Mouse (Mus musculus): ENCODE data around the gene Olfr1191-ps1. TPM values are rescaled to one million over a fixed set of nuclear protein-coding genes. Genes with fewer than 3 reads are reported as not detected.
"Not testable (repeated sequence)": the region's sequence is repeated elsewhere in the genome, so short reads cannot be mapped to it uniquely, and the experiment has no call there.

Gene Olfr1191-ps1
- total RNA-seq (2021), result not detected
- long read RNA-seq, experiment 1, result 0 reads
- long read RNA-seq, experiment 2, result 0 reads

DNA sequence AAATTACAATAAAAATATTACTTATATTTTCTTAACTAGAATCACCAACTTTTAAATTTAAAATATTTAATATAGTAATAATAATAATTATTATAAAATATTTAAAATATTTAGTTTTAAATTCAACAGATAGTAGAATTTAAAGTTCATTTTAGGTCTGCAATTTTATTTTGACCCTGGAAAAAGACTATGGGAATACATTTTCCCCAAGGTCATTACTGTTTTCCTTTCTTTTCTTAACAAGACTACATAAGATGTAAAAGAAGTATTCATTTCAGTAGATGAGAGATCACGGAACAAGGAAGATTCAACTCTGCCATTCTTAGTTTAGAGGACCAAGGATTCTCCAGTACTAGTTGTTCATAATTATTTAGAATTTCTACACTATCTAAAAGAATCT, at the start of gene Olfr1191-ps1:
Gene Olfr1191-ps1 (plus strand): TSS at position 301 of the 400 bp plus-strand sequence.
- DNase-seq (ENCODE audit: low spot score in 2 of 2), result not testable (repeated sequence)

GRCm38 (mm10) chr2:88648209-88648608, 7.9 kb downstream of the Olfr1191-ps1 start, which contains the start of gene Olfr1192-ps1:
Olfr1192-ps1 (plus strand) TSS chr2:88648509.
- no peak for DNase-seq (ENCODE audit: low spot score in 2 of 2)

- not testable (repeated sequence) for DNase-seq (ENCODE audit: low spot score in 2 of 2)
Observed at GRCm38 (mm10) chr2:88675328-88675727, 35.0 kb downstream of the Olfr1191-ps1 start, which contains the start of gene Olfr1193. Olfr1193 (plus strand) TSS chr2:88675628.

- no peak for DNase-seq (ENCODE audit: low spot score in 2 of 2)
Observed at GRCm38 (mm10) chr2:88689087-88689486, 48.7 kb downstream of the Olfr1191-ps1 start, which contains the start of gene Olfr1195. Olfr1195 (minus strand) TSS chr2:88689187.

Other genes starting within 250 kb of the Olfr1191-ps1 start
- not detected for gene Olfr1179, start 234.1 kb upstream of the Olfr1191-ps1 start, total RNA-seq (2021)
- not detected for gene Olfr1180, start 221.4 kb upstream of the Olfr1191-ps1 start, total RNA-seq (2021)
- gene Olfr1181, start 214.4 kb upstream of the Olfr1191-ps1 start, total RNA-seq (2021), result not detected
- not detected for gene Gm13757, start 191.4 kb upstream of the Olfr1191-ps1 start, total RNA-seq (2021)
- gene Olfr1183, start 185.7 kb upstream of the Olfr1191-ps1 start, total RNA-seq (2021), result not detected
- not detected for gene Olfr1184, start 156.9 kb upstream of the Olfr1191-ps1 start, total RNA-seq (2021)
- not detected for gene Olfr1185-ps1, start 147.2 kb upstream of the Olfr1191-ps1 start, total RNA-seq (2021)
- not detected for gene Olfr1186, start 122.0 kb upstream of the Olfr1191-ps1 start, total RNA-seq (2021)
- not detected for gene Olfr1188, start 83.6 kb upstream of the Olfr1191-ps1 start, total RNA-seq (2021)
- not detected for gene Olfr1189, start 54.1 kb upstream of the Olfr1191-ps1 start, total RNA-seq (2021)
- gene Olfr1192-ps1, start 8.0 kb downstream of the Olfr1191-ps1 start, total RNA-seq (2021), result not detected
- not detected for gene Olfr1193, start 35.1 kb downstream of the Olfr1191-ps1 start, total RNA-seq (2021)
- not detected for gene Olfr1195, start 48.6 kb downstream of the Olfr1191-ps1 start, total RNA-seq (2021)
- gene Olfr1196, start 64.1 kb downstream of the Olfr1191-ps1 start, total RNA-seq (2021), result not detected
- gene Olfr1197, start 91.8 kb downstream of the Olfr1191-ps1 start, total RNA-seq (2021), result not detected
- not detected for gene Olfr1198, start 110.8 kb downstream of the Olfr1191-ps1 start, total RNA-seq (2021)
- not detected for gene Olfr1199, start 119.9 kb downstream of the Olfr1191-ps1 start, total RNA-seq (2021)
- gene Olfr1200, start 129.9 kb downstream of the Olfr1191-ps1 start, total RNA-seq (2021), result not detected
- not detected for gene Olfr1201, start 152.5 kb downstream of the Olfr1191-ps1 start, total RNA-seq (2021)
- not detected for gene Olfr1202, start 174.0 kb downstream of the Olfr1191-ps1 start, total RNA-seq (2021)
- gene Olfr1205, start 189.2 kb downstream of the Olfr1191-ps1 start, total RNA-seq (2021), result not detected
- gene Olfr1204, start 208.8 kb downstream of the Olfr1191-ps1 start, total RNA-seq (2021), result not detected
- gene Olfr1206, start 222.7 kb downstream of the Olfr1191-ps1 start, total RNA-seq (2021), result not detected

Data from left cerebral cortex, adult 18-20 months (tissue).